Mouse (Mus musculus): ENCODE data around the gene Nkiras1.
A peak's percentile ranks its signal among the peaks of the same experiment; 100 is the strongest.

The Nkiras1 gene

GRCm38 (mm10) chr14:18280375-18280774, 9.4 kb downstream of the Nkiras1 start:
- DNase-seq (ENCODE audit: low spot score), result no peak

DNA sequence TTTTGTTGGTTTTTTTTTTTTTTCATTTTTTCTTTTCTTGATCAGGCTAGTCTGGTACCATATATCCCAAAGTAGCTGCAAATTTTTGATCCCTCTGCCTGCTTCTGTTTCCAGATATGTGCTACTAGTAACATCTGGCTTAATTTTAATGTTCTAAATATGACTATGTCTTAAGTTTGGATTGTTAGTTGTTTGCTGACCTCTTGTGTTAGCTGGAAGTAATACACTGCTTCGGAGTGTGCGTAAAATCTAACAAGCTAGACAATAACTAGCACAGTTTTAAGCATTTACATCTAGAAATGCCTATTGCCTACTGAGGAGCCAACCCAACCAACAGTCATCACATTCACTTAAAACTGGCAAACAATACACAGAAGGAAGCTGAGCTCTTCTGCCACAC, 13.6 kb downstream of the Nkiras1 start:
- no peak for DNase-seq (ENCODE audit: low spot score)

DNA sequence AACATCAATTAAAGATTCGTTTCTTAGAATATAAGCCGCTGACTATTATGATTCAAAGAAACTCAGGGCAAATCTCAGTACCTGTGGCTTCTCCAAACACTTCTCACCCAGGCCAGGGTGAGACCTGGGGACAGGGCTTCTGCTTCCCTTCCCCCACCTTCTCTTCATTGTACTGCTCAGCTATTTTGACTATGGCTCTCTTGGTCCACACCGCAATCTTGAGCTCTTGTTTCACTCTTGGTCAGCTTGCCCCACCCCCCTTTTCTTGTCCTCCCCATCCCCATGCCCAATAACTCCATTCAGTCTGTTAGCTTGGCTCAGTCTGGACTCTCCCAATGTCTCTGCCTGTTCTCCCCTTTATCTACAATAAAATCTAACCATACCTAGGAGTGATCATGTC, 14.5 kb downstream of the Nkiras1 start:
- DNase-seq (ENCODE audit: low spot score), result no peak

DNA sequence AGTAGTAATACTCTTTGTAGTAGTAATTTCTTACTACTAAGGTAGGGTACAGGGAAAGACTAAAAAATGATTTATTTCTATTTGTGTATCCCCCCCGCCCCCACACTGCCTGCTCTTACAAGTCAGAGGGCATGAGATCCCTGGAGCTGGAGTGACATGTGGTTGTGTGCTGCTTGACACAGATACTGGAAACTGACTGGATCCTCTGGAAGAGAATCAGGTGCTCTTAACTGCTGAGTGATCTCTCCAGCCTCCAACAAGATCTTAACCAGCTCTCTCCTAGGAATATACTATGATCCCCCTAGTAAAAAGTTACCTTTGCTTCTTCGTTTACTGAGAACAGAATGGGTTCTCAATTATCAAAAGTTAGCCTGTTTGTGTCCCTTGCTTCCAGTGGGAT, 15.5 kb downstream of the Nkiras1 start:
- DNase-seq (ENCODE audit: low spot score), result no peak

GRCm38 (mm10) chr14:18287391-18287790, 16.5 kb downstream of the Nkiras1 start:
- DNase-seq (ENCODE audit: low spot score), result no peak

DNA sequence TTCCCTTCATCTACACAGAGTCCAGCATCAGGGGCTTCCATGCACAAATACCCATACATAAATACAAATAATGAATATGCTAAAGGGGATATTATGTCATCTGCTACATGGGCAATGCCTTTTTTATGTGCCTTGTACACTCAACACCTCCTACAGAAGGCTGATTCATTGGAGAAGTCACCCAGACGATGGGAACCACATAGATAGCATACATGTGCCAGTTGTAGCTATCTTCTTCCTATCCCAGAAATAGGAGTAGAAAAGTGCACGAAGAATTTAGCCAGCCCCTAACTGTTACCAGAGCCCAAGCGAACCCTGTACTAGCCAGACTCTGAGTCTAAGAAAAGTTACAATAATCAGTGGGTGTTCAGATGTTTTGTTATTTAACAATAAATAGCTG, 21.2 kb downstream of the Nkiras1 start:
- DNase-seq (ENCODE audit: low spot score), result no peak

- DNase-seq (ENCODE audit: low spot score), result no peak
Observed at GRCm38 (mm10) chr14:18292578-18292977, 21.6 kb downstream of the Nkiras1 start.

- DNase-seq (ENCODE audit: low spot score), result no peak
Observed at GRCm38 (mm10) chr14:18297441-18297840, 26.5 kb downstream of the Nkiras1 start.

GRCm38 (mm10) chr14:18298874-18299273, 27.9 kb downstream of the Nkiras1 start:
- DNase-seq (ENCODE audit: low spot score), result no peak

GRCm38 (mm10) chr14:18300676-18301075, 29.7 kb downstream of the Nkiras1 start:
- DNase-seq (ENCODE audit: low spot score), result no peak

DNA sequence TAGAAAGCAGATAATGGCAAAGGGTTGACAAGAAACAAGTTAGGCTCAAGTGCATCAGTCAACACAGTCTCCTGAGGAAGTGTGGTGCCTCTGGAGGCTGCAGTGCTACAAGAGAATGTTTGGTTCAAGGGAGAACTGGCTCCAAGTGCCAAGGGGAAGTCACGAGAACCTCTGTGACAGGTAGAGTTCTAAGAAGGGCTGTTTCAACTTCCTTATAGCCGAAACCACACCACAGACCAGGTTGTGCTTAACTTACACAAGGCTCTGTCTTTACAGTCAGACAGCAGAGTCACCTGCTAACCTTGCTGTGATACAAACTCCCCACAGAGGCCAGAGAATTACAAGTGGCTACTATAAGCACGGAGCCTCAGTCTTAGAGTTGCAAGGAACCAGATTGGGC, 30.7 kb downstream of the Nkiras1 start:
- no peak for DNase-seq (ENCODE audit: low spot score)

GRCm38 (mm10) chr14:18302750-18303149, 31.8 kb downstream of the Nkiras1 start:
- no peak for DNase-seq (ENCODE audit: low spot score)

DNA sequence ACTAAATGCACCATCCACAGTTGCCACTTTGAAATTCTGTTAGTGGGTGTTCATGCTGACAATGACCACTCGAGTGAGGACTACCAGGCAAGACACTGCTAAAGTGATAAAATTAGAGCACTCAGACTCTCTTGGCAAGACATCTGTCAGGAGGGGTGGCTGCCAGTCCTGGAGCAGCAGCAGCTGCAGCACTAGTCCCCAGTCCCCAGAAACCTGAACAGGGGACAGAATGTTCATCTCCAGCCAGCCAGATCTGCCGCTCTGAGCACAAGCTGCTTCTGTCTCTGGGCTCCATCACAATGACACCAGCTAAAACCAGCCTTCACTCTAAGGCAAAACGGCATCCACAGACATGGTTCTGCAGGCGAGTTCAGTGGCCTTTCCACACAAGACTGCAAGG, 32.3 kb downstream of the Nkiras1 start:
- no peak for DNase-seq (ENCODE audit: low spot score)

GRCm38 (mm10) chr14:18304165-18304564, 33.2 kb downstream of the Nkiras1 start:
- DNase-seq (ENCODE audit: low spot score), result no peak

- DNase-seq (ENCODE audit: low spot score), result no peak
Observed at GRCm38 (mm10) chr14:18317457-18318411, 46.8 kb downstream of the Nkiras1 start.

DNA sequence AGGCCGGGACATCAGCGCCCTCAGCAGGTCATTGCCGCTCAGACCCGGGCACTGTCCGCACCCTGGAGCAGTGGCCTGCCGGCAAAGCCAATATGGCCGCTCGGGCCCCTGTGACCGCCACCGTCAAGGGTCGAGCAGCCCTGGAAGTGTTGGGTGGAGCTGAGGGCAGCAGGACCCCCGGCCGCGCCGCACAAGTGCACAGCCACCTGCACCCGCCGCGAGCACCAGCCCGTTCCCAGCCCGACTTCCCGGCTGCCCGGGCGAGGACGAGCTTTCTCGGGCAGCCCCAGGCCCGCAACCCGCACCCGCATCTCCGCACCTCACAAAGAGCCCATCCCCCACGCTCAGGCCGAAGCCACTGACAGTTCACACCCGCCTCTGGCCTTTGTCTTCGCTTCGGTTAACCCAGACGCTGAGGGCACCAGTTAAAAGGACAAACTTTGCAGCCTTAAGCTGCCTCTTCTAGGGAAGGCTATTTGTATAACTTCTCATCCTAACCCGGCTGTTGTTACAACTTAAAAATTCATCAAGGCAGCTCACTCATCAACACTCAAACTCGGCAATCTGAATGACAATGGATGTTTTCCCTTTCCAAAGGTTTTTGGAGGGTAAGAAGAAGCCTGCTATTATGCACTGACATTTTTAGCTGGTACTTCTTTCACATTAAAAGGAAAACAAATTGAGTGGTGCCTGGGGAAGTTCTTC, 56.2 kb downstream of the Nkiras1 start:
- no peak for DNase-seq (ENCODE audit: low spot score)

- peak; percentile 12 for DNase-seq (ENCODE audit: low spot score)
Observed at GRCm38 (mm10) chr14:18330789-18331692, 60.1 kb downstream of the Nkiras1 start.

GRCm38 (mm10) chr14:18331693-18332131, 60.8 kb downstream of the Nkiras1 start, which contains the start of gene Ube2e1:
Gene Ube2e1, minus strand, starts transcription at chr14:18331859.
- DNase-seq (ENCODE audit: low spot score), result peak; percentile 63

Data from ovary, postnatal 10 days (tissue).